Mouse (Mus musculus) duodenum, adult 2 months (tissue): ENCODE measurements around the gene Sox4. TPM values are rescaled to one million over a fixed set of nuclear protein-coding genes. Genes with fewer than 3 reads are reported as not detected.

Experiments
- polyA plus RNA-seq: library from polyadenylated mRNA; depleted of rRNA; stranded (reverse); fragments of >200 nt; gene quantifications from 2 replicates; pipeline ENCODE4 v1.2.3, GENCODE M21; 2012; ENCODE audit warnings: low replicate concordance; rRNA removed

Gene Sox4
- 10.3 and 13.8 TPM in 2 replicates for polyA plus RNA-seq

GRCm38 (mm10) chr13:28953581-28953991, at the start of gene Sox4:
Gene Sox4, minus strand, starts transcription at chr13:28953713.

